Mouse (Mus musculus) fat pad, adult 2 months (tissue): ENCODE measurements at regions not wholly inside any gene's neighbourhood (a gene's known extent, or its start where the extent isn't known, plus 50 kb on each side); places are given as distances from the start of the nearest gene placed in this dataset.

ENCODE experiments used
- DNase-seq: peaks from one replicate; pipeline ENCODE4 v3.0.0-alpha.2; 2011; ENCODE audit warnings: low read depth, low spot score; ENCODE audit errors: extremely low read depth

- DNase-seq = no peak
These were observed 64.8 kb upstream of the Cenpw start for GRCm38 (mm10) chr10:30265129-30265528.

- DNase-seq = peak; percentile 26
These were observed 59.4 kb upstream of the Cenpw start for GRCm38 (mm10) chr10:30259716-30260115.

GRCm38 (mm10) chr10:30257889-30258288, 57.5 kb upstream of the Cenpw start:
- no peak for DNase-seq
